Mouse (Mus musculus): Measurements from ENCODE around the gene Arhgef7. TPM values are rescaled to one million over a fixed set of nuclear protein-coding genes. Genes with fewer than 3 reads are reported as not detected.
A peak's percentile ranks its signal among the peaks of the same experiment; 100 is the strongest.

Gene Arhgef7
- total and polyA plus RNA-seq, 2 experiments from 2014 or later, result 54.3 to 87.5 TPM

GRCm38 (mm10) chr8:11810426-11810825, 82.9 kb downstream of the Arhgef7 start:
- H3K36me3 ChIP-seq (ENCODE audit: insufficient read depth, low read length), result peaks cover 86% of the 10 kb centered on the region
- no peaks in the 10 kb centered on the region for H3K27me3 ChIP-seq (ENCODE audit: insufficient read depth, low read length)
- H3K4me1 ChIP-seq (ENCODE audit: insufficient read depth, low read length), result no peaks in the 10 kb centered on the region
- WGBS, result 93% methylated on average over 5 of the region's 5 CpGs
- H3K4me2 ChIP-seq (ENCODE audit: low read depth, low read length, poor library complexity, severe bottlenecking), result no peak overlapping the region
- H3K9me3 ChIP-seq (ENCODE audit: low read length), result no peaks in the 10 kb centered on the region
- DNase-seq (ENCODE audit: low spot score) (no peak), ATAC-seq (ENCODE audit: low FRiP score) (no peak)
- no peak overlapping the region for H3K4me3 ChIP-seq (ENCODE audit: low read depth, low read length)
- H3K9ac ChIP-seq (replicated peaks; ENCODE audit: low read length, poor library complexity, severe bottlenecking), result no peak overlapping the region
- H3K27ac ChIP-seq (ENCODE audit: low read depth, low read length), result no peak overlapping the region
- no peak for TF ChIP-seq CTCF (IDR thresholded peaks at IDR 0.05)

- peaks cover 85% of the 10 kb centered on the region for H3K36me3 ChIP-seq (ENCODE audit: insufficient read depth, low read length)
- 89% methylated on average over 7 of the region's 7 CpGs for WGBS
- no peak for TF ChIP-seq CTCF (IDR thresholded peaks at IDR 0.05)
Observed at GRCm38 (mm10) chr8:11813801-11814200, 86.3 kb downstream of the Arhgef7 start.

DNA sequence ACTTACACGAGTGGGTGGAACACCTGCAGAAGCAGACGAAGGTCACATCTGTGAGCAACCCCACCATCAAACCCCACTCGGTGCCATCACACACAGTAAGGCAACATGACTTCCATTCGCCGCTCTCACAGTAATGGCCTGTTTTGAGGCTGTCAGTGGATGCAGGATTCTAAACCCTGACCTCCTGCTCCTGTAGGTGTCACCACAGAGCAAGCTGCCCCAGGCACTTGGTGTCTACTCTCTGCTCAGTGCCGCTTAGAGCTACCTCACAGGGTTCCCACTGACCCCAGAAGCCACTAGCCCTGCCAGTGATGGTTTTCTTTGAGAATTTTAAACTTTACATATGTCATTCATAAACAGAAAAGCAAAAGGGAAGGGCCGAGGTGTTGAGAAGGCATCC, 87.7 kb downstream of the Arhgef7 start:
- WGBS, result 86% methylated on average over 7 of the region's 7 CpGs
- peak; percentile 51 for TF ChIP-seq CTCF (IDR thresholded peaks at IDR 0.05)
- H3K4me3 ChIP-seq (ENCODE audit: low read depth, low read length), result no peak overlapping the region
- H3K9me3 ChIP-seq (ENCODE audit: low read length), result no peaks in the 10 kb centered on the region
- peaks cover 85% of the 10 kb centered on the region for H3K36me3 ChIP-seq (ENCODE audit: insufficient read depth, low read length)
- H3K4me1 ChIP-seq (ENCODE audit: insufficient read depth, low read length), result no peaks in the 10 kb centered on the region
- no peaks in the 10 kb centered on the region for H3K27me3 ChIP-seq (ENCODE audit: insufficient read depth, low read length)
- ATAC-seq (ENCODE audit: low FRiP score) (no peak), DNase-seq (ENCODE audit: low spot score) (no peak)
- H3K9ac ChIP-seq (replicated peaks; ENCODE audit: low read length, poor library complexity, severe bottlenecking), result no peak overlapping the region
- H3K4me2 ChIP-seq (ENCODE audit: low read depth, low read length, poor library complexity, severe bottlenecking), result no peak overlapping the region
- H3K27ac ChIP-seq (ENCODE audit: low read depth, low read length), result no peak overlapping the region

More at GRCm38 (mm10) chr8:11813801-11814200, 86.3 kb downstream of the Arhgef7 start:
- no peak overlapping the region for H3K27ac ChIP-seq (ENCODE audit: low read depth, low read length)
- no peak overlapping the region for H3K4me2 ChIP-seq (ENCODE audit: low read depth, low read length, poor library complexity, severe bottlenecking)
- H3K9me3 ChIP-seq (ENCODE audit: low read length), result no peaks in the 10 kb centered on the region
- ATAC-seq (ENCODE audit: low FRiP score) (no peak), DNase-seq (ENCODE audit: low spot score) (no peak)
- H3K9ac ChIP-seq (replicated peaks; ENCODE audit: low read length, poor library complexity, severe bottlenecking), result no peak overlapping the region
- H3K4me3 ChIP-seq (ENCODE audit: low read depth, low read length), result no peak overlapping the region
- no peaks in the 10 kb centered on the region for H3K4me1 ChIP-seq (ENCODE audit: insufficient read depth, low read length)
- H3K27me3 ChIP-seq (ENCODE audit: insufficient read depth, low read length), result no peaks in the 10 kb centered on the region

DNA sequence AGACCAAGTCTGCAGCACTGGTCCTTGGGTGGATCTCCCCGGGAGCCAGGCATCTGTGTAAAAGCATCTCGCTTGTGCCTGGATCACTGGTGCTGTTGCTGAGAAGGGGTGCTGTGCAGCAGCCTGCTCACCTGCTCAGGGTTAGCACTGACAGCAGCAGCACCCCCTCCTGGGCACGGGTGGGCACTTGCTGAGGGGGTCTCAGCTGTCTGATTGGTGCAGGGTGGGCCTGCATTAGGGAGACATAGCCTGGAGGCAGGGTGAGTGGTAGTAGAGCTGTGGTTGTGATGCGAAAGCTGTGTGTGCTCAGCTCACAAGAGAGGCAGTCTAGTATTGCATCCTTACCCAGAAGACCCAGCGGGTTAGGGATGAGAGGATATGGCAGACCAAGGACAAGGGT, 92.6 kb downstream of the Arhgef7 start:
- no peaks in the 10 kb centered on the region for H3K27me3 ChIP-seq (ENCODE audit: insufficient read depth, low read length)
- H3K36me3 ChIP-seq (ENCODE audit: insufficient read depth, low read length), result peaks cover 83% of the 10 kb centered on the region
- H3K4me2 ChIP-seq (ENCODE audit: low read depth, low read length, poor library complexity, severe bottlenecking), result no peak overlapping the region
- ATAC-seq (ENCODE audit: low FRiP score), result peak; percentile 38; the same call in 1 of the 2 replicates
- no peak overlapping the region for H3K9ac ChIP-seq (replicated peaks; ENCODE audit: low read length, poor library complexity, severe bottlenecking)
- H3K4me3 ChIP-seq (ENCODE audit: low read depth, low read length), result no peak overlapping the region
- 89% methylated on average over 5 of the region's 5 CpGs for WGBS
- TF ChIP-seq CTCF (IDR thresholded peaks at IDR 0.05), result 0 out of 2 replicates have a peak, but pooled peaks have one; percentile 10
- no peaks in the 10 kb centered on the region for H3K9me3 ChIP-seq (ENCODE audit: low read length)
- no peaks in the 10 kb centered on the region for H3K4me1 ChIP-seq (ENCODE audit: insufficient read depth, low read length)
- no peak overlapping the region for H3K27ac ChIP-seq (ENCODE audit: low read depth, low read length)
- DNase-seq (ENCODE audit: low spot score), result no peak

GRCm38 (mm10) chr8:11820568-11820967, 93.0 kb downstream of the Arhgef7 start:
- WGBS, result 78% methylated on average over 5 of the region's 5 CpGs
- Histone ChIP-seq H3K4me2 (ENCODE audit: low read depth, low read length, poor library complexity, severe bottlenecking) (no peak overlapping the region), H3K9me3 (ENCODE audit: low read length) (no peaks in the 10 kb centered on the region), H3K4me1 (ENCODE audit: insufficient read depth, low read length) (no peaks in the 10 kb centered on the region), H3K27ac (ENCODE audit: low read depth, low read length) (no peak overlapping the region), H3K27me3 (ENCODE audit: insufficient read depth, low read length) (no peaks in the 10 kb centered on the region), H3K9ac (replicated peaks; ENCODE audit: low read length, poor library complexity, severe bottlenecking) (no peak overlapping the region), H3K4me3 (ENCODE audit: low read depth, low read length) (no peak overlapping the region), H3K36me3 (ENCODE audit: insufficient read depth, low read length) (peaks cover 83% of the 10 kb centered on the region)
- DNase-seq (ENCODE audit: low spot score) (no peak), ATAC-seq (ENCODE audit: low FRiP score) (no peak)
- TF ChIP-seq CTCF (IDR thresholded peaks at IDR 0.05), result no peak

DNA sequence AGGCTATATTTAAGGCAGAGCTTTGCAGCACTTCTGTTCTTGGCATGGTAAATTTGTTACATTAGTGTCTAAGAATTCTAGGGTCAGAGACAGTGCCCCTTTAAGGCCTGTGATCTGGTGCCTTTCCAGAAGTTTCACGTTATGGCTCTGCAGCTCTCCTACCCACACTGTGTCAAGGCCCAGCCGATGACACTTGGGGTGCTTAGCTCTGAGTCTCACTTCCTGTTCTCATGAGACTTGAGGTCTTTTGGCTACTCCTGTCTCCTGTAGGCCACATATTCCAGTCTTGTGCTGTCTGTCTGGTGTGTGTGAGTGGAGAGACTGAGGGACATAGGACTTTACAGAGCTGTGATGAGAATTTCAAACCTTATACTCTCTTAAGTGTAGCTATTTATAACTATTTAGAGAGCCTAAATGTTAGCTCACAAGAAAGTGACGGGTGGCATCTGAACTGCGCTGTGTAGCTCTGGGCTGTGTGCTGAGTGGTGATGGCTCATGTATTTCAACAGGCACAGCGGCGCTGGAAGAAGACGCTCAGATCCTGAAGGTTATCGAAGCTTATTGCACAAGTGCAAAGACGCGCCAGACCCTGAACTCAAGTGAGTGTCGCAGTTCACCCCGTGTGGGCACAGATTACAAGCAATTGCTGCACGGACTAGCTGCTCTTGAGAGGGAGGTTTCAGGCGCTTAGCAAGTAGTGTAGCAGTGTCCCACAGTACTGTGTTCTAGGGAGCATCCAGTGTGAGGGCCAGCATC, 94.1 kb downstream of the Arhgef7 start:
- Histone ChIP-seq H3K9me3 (ENCODE audit: low read length) (no peaks in the 10 kb centered on the region), H3K4me2 (ENCODE audit: low read depth, low read length, poor library complexity, severe bottlenecking) (no peak overlapping the region), H3K4me3 (ENCODE audit: low read depth, low read length) (no peak overlapping the region), H3K9ac (replicated peaks; ENCODE audit: low read length, poor library complexity, severe bottlenecking) (no peak overlapping the region), H3K4me1 (ENCODE audit: insufficient read depth, low read length) (no peaks in the 10 kb centered on the region), H3K27me3 (ENCODE audit: insufficient read depth, low read length) (no peaks in the 10 kb centered on the region), H3K36me3 (ENCODE audit: insufficient read depth, low read length) (peaks cover 82% of the 10 kb centered on the region), H3K27ac (ENCODE audit: low read depth, low read length) (no peak overlapping the region)
- TF ChIP-seq CTCF (IDR thresholded peaks at IDR 0.05), result no peak
- ATAC-seq (ENCODE audit: low FRiP score) (no peak), DNase-seq (ENCODE audit: low spot score) (no peak)
- WGBS, result 96% methylated on average over 14 of the region's 14 CpGs

All from midbrain, postnatal 0 days (tissue).